Mouse (Mus musculus): ENCODE measurements around the gene Tekt1. TPM values are rescaled to one million over a fixed set of nuclear protein-coding genes. Genes with fewer than 3 reads are reported as not detected.

Tekt1 gene
- 1 to 10 TPM; 1.5 to 3.3 TPM for total RNA-seq (2021)
- long read RNA-seq, partial matches to known transcripts, result 0 of 3 reads
- long read RNA-seq, other reads (novel, unspliced or antisense), result 2 of 3 reads

- no peak for DNase-seq (ENCODE audit: low spot score in 2 of 2)
Measured at GRCm38 (mm10) chr11:72362347-72362741, at the start of gene Tekt1. Gene Tekt1, minus strand, starts transcription at chr11:72362442.

DNA sequence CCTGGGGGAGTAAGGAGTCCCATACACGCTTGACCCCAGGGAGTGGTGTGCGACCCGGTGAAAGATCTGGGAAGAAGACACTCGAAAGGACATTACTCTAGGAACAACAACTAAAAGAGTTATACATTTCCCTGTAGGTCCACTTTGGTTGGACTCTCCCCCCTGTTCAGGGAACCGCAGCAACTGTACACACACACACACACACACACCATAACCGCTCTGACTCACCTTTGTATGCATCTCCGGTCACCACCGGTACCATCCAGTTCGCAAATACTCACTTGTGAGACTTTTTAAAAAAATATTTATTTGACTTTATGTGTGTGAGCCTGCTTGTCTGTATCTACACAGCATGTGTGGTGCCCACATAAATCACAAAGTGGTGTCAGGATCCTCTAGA, 49.7 kb upstream of the Tekt1 start:
- no peak for DNase-seq (ENCODE audit: low spot score in 2 of 2)

DNA sequence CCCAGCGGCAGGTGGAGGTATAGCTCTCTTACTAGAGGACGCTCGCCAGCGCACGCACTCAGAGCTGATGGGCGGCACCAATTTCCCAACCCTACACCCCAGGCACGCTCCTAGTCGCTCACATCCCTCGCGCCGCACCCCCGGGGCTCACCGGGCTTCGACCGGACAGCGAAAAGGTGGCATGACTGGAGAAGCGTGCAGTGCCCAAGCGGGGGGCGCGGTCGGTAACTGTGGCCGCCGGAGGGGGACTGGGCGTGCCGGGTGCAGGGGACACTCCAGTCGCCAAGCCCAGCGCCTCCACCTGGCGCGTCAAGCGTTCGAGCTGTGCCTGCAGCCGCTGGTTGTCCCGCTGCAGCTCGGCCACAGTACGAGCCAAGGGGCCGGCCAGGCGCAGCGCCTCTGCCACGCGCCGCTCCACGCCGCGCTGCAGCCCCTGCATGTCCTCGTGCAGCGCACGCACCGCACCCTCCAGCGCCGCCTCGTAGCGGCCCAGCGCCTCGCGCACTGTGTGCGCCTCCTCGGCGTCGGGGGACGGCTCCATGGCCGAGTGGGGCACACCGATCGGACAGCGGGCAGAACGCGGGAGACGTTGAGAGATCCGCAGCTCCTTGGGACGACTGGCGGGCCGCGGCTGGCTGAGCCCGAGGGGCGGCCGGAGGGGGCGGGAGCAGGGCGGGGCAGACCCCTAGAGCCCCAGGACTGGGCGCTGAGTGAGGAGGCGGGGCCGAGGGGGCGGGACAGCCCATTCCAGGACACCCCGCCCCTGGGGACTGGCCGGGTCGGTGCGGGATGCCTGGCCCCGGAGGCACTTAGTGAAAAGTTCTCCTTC, 49.1 kb upstream of the Tekt1 start, which contains the start of gene Smtnl2:
Gene Smtnl2, minus strand, starts transcription at position 621 of the 829 bp plus-strand sequence.
- peak in 1 of 2 experiments; percentile 36 for DNase-seq (ENCODE audit: low spot score in 2 of 2)

DNA sequence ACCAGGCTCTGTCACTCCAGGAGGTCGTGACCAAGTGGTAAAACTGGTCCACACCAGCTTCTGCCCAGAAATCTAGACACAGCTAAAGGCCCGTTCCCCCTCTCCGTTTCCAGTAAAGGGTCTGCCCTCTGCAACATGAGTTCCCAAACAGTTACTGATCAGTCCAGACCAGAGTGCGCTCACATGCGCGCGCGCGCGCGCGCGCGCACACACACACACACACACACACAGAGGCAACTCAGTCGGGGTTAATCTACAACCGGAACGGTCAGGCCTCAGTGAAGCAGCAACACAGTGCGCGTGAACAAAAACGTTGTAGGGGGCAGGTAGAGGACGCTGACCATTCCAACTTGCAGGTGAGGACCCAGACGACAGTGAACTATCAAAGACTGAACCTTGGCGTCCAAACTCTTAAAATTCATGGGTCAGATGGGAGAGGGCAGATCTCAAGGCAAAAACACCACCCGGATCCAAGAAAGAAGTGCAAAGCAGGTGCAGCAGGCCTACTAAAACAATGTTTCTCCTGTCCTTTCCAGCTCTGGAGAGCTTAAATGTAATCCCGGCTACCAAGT, 48.4 kb upstream of the Tekt1 start:
- DNase-seq (ENCODE audit: low spot score in 2 of 2), result no peak

DNA sequence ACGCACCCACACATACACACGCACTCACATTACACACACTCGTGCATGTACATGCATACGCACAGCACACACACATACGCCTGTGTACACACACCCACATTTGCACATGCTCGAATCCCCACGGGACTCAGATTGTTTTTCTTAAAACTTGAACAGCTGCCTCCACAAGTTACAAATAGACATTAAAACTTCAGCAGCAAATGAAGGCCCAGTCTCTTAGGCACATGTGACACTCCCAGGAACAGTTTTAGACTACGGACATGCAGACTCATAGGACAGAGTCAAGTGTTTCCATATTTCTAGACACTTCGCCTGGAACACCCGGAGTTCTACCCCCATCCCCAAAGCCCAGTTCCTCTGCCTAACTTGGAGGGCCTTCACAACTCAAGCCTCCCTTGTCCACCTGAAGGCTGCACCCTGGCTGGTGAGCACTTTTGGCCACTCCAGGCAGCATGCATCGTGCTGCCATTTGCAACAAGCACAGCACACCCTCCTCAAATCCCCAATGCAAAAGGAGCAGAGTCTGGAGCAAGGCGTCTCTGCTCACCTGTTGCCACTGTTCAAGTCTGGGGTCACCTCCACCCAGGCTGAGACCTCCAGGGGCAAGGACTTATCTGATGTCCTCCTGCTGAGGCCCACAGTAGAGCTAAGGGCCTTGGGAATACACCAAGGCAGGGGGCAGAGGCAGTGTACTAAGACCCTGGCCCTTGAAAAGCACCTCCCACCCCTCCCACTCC, 47.6 kb upstream of the Tekt1 start:
- no peak for DNase-seq (ENCODE audit: low spot score in 2 of 2)

DNA sequence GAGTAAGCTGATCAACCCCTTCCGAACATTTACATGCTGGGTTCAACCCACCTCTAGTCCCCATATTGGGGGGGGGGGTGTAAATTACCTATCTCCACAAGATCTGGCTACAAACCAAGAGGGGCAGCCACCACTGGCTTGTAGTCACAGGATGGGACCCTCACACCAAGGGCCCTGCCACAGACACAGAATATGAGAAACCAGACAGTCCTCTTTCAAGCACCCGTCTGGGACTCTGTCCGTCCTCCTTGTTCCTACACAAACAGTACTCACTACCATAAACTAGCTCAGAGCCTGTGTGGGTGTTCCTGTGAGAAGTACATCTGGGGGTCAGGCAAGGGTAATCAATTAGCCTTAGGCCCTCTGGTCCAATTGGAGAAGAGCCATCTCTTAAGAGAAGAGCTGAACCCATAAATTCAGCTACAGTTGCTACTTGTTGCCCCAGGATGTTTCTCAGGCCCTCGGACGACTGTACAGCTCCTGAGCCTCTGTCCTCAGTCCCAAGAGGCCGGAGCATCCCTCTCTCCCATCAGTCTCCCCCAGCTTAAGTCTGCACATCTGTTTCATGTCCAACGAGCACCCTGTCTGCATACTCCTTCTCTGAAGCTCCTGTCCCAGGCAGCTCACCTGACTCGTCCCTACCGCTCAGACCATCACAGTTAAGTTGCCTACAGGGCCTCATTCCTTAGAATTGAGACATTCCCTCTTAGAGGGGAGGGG, 46.4 kb upstream of the Tekt1 start:
- no peak for DNase-seq (ENCODE audit: low spot score in 2 of 2)

DNA sequence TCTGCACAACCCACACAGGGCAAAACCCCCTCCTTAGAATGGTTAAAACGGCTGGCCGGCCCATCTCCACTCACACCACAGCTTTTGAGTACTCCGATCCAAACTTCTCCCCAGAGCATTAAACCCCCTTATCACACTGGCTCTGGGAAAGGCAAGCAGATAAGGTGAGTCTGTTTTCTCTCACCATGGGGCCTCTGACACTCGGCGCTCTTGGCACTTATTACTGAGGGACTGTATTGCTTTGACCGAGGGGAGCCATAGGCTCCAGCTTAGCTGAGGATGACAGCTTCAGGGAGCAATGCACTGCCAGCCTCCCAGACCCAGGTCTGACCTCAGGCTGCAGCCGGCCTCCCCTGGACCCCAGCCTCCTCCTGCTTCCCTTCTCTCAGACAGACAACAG, 45.3 kb upstream of the Tekt1 start:
- no peak for DNase-seq (ENCODE audit: low spot score in 2 of 2)

DNA sequence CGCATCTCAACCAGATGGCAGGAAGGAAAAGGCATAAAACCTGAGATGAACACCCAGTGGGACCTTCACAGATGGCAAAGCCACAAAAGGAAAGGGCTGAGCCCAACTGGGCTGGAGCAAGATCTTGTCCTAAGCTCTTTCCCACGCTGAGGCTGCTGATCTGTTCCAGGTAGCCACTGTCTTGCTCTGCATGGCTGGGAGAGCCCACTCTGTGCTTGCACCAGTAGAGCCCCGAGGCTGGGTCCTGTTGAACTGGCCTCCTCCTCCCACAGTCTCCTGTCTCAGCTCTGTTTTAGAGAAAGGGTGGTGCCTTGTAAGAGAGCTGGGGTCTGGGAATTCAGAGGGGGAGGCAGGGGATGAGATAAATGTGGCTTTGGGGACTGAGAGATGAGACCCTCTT, 44.8 kb upstream of the Tekt1 start:
- DNase-seq (ENCODE audit: low spot score in 2 of 2), result no peak

GRCm38 (mm10) chr11:72406079-72406675, 43.9 kb upstream of the Tekt1 start:
- DNase-seq (ENCODE audit: low spot score in 2 of 2), result no peak

DNA sequence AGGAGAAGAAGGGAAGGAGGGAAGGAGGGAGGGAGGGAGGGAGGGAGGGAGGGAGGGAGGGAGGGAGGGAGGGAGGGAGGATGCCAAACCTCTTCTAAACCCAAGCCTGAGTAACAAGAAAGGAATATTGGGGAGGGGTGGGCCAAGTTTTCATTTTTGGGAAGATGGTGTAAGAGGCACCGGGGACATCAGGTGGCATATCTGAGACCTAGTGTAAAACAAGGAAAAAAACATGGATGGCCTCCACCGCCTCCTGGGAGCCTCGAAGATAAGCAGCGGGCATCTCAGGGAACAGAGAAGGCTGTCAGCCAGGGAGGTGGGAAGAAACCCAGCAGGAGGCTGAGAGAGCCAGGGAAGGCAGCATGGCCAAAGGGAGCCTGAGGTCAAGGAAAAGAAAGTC, 43.3 kb upstream of the Tekt1 start:
- DNase-seq (ENCODE audit: low spot score in 2 of 2), result no peak

DNA sequence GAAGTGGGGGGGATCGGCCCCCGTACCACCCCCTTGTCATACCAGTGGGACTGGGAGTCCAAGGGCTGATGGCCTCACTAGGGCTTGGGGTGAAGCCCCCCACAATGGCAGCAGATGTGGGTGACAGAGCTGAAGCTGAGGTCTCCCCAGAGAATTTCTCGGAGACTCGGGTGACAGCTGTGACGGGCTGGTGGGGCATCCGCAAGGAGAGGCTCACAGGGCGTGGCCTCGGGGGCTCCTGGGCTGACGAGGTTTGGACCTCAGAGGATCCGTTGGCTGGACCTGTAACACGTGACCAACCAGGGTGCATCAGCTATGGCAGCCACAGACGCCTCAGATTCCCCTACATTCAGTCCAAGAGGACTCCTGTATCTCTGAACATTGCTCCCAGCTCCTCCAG, 40.7 kb upstream of the Tekt1 start:
- DNase-seq (ENCODE audit: low spot score in 2 of 2), result no peak

DNA sequence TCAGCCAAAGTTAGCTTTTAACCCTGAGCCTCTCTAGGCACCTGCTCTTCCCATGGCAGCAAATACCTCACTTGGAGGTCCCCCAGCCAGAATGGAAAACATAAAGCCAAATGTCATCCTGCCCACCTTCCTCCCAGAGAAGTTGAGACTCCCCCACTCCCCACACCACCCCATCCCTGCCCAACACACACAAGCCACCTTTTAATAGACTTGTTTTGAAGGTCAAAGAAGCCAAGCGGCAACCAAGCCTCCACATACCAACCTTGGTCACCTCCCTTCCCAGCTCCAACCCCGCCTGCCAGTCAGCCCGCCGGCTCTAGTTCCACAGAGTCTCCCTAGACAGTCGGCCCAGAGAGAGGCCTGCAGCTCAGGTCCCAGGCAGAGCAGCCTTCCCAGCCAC, 39.8 kb upstream of the Tekt1 start:
- no peak for DNase-seq (ENCODE audit: low spot score in 2 of 2)

- DNase-seq (ENCODE audit: low spot score in 2 of 2), result no peak
Measured at GRCm38 (mm10) chr11:72401068-72401467, 38.8 kb upstream of the Tekt1 start.

DNA sequence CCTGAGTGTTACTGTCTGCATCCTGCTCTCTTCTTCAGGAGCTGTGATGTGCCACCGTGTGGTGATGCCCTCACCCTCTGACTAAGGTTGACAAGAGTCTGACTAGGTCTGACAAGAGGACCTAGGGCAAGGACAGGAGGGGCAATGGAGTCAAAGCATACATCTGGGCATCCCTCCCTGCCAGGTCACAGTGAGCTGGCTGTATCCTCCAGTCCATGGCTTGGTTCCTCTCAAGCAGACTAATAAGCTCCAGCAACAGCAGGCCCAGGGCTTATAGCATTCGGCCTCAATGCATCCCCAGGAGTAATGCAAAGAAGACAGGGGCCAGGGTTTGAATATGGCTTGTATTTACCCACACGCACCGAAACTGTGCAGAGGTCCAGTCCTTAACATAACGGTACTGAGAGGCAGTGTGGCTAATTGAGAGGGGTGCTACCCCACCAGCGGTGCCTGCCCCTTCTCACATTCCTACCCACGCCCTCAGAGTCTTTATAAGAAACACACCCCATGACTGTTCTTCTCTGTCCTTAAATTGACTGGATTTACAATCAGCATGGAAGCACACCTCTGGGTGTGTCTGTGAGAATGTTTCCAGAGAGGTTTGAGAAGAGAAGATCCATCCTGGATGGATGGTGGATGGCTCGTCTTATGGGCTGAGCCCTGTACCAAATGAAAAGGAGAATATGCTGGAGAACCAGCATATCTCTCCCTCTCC, 35.7 kb upstream of the Tekt1 start:
- DNase-seq (ENCODE audit: low spot score in 2 of 2), result no peak

DNA sequence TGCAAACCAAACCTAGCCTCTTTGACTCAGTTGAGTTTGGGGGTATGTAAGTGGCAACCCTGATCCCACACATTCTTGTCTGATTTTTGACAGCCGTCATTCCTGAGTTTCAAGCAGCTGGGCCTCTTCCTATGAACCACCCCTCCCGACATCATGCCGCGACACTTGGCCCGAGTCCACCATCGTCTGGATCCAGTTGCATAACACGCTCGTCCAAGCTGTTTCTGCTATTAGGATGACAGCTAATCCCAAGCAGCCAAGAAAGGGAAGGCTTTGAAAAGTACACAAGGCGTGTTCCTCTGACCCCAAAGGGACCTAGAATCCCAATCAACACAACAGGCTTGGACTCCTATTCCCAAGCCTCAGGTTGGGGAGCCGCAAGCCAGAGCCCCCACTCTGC, 34.8 kb upstream of the Tekt1 start:
- DNase-seq (ENCODE audit: low spot score in 2 of 2), result peak in 1 of 2 experiments; percentile 57

GRCm38 (mm10) chr11:72396621-72397020, 34.4 kb upstream of the Tekt1 start:
- no peak for DNase-seq (ENCODE audit: low spot score in 2 of 2)

DNA sequence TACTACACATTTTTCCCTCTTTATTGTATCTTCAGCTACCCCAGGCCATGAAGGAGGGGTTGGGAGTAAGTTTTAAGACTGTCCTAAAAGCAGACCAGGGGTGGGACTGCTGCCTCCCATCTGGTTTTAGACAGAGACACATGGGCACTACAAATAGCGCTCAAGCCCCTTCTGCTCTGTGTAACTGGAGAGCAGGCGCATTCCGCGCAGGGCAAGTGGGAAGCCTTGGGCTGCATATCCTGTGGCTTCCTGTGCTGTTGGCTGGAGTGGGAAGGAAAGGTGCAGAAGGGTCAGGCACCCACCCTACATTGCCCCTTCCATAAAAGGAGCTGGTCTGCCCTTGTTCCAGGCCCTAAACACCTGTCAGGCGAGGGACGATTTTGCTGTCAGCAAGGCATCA, 33.4 kb upstream of the Tekt1 start:
- no peak for DNase-seq (ENCODE audit: low spot score in 2 of 2)

DNA sequence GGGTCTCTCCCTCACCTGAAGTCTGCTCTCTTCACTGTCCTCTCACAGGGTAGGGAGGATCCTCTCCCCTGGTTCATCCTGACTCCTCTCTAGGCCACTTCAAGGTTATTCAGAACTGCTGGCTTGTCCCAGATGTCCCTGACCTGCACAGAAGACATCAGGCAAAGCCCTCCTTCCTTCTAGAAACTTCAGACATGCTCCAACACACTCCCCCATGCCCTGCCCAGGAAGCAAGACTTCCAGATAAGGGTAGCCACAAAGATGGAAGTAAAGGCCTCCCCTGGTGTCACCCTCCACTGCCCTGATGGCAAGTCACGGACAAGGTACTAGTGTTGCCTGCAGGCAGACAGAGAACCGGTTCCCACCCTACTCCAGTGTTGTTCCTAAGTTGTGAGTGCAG, 32.5 kb upstream of the Tekt1 start:
- DNase-seq (ENCODE audit: low spot score in 2 of 2), result no peak

- DNase-seq (ENCODE audit: low spot score in 2 of 2), result peak in 1 of 2 experiments; percentile 43
Measured at GRCm38 (mm10) chr11:72393669-72394068, 31.4 kb upstream of the Tekt1 start.

GRCm38 (mm10) chr11:72393243-72393642, 31.0 kb upstream of the Tekt1 start:
- DNase-seq (ENCODE audit: low spot score in 2 of 2), result no peak
